Mouse (Mus musculus) kidney, adult 18-20 months (tissue): ENCODE measurements at regions not wholly inside any gene's neighbourhood (a gene's known extent, or its start where the extent isn't known, plus 50 kb on each side); places are given as distances from the start of the nearest gene placed in this dataset.
A peak's percentile ranks its signal among the peaks of the same experiment; 100 is the strongest.

Source experiments
- DNase-seq: peaks from one replicate; pipeline ENCODE4 v3.0.0; 2021

DNA sequence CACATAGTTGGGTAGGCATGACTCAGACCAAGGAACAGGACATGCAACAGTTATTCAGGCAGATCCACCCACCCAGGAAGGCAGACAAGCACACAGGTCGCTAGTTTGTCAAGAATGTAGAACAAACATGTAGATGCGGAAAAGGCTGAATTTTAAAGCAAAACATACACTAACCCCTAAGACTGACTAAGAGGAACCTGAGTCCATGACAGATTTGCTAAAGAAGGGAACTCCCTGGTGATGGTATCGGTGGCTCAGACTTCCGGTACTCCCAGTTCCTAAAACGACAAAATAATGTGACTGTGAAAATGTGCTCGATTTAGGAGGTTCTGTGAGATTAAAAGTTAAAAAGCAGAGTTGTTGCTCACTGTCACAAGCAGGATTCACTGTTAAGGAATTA is 340.0 kb upstream of the Cited2 start:
- no peak for DNase-seq

DNA sequence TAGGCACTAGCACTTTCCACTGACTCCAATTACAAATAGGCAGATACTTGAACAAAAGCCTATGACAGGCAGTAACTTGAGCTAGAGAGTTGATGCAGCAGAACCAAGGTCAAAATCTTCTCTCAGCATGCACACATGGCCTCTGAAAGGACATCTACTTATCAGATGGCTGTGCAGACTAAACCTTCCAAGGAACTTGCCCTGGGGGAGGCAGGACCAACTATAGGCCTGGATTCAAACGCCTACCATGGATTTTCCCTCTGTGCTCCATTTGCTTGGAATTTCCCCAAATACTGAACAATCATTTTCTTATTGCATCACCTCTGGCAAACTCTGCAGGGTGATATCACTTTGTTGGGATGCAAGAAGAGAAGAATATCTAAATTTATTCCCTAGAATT is 337.8 kb upstream of the Cited2 start:
- no peak for DNase-seq

DNA sequence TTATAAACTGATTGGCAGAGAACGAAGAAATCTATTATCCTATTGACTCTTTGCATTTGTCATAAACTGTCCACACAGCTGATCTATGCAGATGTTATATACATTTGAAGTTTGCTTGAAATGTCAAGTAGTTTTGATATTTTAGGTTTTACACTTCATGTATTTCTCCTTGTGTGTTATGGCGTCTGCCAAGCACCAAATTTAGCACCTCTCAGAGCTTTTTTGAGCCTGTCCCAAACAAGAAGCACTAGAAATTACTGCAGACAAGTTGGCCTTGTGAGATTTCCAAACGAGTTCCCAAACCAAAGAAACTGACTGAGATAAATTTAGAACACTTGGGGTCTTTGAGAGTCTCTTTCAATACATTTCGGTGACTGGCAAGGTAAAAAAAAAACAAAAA is 335.7 kb upstream of the Cited2 start:
- DNase-seq: no peak

DNA sequence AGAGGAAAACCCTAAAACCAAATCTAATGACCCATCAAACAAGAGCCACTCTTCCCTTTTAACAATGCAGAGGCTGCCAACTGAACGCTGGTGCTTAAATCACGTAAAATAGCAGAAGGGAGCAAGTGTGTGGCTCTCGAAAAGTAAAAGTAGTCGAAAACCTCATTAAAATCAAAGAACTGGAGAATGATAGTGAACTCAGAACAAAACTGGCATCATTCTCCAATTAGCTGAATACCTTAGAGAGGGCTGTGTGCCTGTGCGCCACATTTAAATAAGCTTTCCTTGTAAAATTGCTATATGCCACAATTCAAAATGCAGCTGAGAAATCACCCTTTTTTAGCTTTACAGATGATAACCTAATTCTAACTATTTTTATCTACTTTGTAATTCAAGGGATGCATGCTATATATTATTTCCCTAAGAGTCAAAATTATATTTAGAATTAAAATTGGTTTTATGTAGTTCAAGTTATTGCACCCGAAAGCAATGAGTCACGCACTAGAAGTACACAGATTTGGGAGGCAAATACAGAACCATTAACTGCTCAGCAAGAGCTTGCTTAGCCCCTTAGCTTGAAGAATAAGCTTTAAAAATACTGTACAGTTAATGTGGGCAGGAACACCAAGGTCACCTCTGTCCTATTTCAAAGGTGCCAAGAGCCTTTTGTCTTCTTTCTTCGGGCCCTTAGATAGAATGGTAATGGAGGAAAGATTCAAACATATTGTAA is 327.4 kb upstream of the Cited2 start:
- no peak for DNase-seq

DNA sequence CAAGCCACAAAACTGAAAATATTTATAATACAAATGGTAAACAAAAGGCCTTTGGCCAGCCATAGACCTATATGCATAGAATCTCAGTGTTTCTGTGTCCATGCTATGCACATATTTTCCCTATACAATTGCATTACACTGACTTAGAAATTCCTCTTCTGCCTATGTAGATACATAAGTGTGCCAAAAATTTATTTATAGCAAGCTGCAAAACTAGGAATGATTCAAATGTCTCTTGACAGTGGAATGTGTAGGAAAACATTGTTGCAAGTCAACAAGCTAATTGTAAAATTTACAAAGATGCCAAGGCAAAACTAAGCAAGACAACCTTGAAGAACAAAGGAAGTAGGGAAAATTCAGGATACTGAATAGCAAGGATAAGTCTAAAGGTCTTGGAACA is 319.1 kb upstream of the Cited2 start:
- no peak for DNase-seq

DNA sequence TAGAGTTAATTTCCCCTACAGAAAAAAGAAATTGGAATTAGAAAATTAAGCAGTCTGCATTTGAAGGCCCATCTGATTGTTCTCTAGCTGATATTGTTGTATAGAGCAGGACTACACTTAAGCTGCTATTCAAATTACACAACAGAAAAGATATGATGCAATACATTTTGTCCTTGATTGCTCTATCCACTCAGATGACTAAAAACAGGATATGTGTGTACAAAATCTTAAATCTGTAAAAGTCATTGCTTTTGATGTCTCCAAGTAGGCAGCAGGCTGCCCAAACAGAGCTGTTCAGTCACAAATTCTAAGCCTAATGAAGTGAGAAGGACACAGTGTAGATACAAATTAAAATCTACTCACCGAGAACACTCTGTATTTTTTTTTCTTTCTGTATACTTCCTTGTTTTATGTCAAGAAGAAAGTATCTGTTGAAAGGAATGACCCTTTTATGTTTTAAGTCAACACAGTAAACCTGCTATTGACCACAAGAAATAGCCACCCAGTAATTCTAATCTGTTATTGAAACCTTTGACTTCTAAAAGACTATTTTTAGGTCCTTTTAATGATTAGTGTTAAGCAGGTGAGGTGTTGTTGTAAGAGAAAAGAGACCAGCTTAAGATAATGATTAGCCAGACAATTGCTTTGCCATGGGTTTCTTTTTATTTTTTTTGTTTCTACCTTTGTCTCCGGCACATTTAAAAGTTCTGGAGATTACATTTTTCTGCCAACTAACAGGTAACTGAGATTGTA is 315.0 kb upstream of the Cited2 start:
- no peak for DNase-seq

DNA sequence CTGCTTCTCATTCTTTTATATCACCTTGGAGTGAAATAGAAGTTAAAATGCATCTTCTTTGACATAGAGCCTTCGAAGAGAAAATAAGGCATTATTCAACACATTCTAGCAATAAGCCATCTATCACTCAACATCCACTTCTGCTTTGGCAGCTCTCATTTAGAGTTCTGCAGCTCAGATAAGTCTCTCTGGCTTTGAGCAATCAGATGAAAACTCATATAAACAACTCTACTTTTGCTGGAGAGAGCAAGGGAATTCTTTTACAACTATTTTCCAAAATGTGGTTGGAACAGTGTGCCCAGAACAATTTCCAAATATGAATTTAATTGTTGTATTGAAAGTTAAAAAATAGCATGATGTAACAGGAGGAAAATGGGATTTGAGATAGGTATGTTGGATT is 314.2 kb upstream of the Cited2 start:
- DNase-seq: no peak

DNA sequence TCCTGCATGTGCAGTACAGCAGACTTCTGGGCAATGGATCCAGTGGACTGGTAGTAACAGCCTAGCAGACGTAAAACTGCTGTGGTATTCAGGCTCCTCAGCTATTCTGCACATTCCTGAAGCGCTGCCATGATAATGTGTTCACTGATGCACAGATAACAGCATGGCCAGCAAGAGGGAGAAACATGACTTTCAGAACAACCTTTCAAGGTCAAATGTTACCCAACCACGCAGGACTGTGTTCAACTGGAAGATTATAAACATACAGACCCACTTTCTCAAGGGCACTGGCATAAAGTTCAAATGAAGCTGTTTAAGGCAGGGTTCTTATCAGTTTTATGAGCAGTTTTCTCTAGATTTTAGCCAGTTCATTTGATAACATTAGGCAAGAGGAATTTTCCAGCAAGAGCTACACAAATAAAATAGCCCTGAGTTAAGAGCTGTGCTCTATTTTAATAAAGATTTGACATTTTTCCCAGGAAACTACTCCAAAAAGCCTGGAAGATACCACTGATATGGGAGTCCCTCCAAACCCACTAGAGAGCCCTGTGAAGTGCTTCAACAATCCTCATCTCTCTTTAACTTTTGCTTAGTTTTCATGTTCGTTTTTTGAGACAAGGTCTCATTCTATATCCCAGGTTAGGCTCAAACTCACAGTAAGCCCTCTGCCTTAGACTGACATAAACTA is 311.6 kb upstream of the Cited2 start:
- DNase-seq: peak; percentile 44

DNA sequence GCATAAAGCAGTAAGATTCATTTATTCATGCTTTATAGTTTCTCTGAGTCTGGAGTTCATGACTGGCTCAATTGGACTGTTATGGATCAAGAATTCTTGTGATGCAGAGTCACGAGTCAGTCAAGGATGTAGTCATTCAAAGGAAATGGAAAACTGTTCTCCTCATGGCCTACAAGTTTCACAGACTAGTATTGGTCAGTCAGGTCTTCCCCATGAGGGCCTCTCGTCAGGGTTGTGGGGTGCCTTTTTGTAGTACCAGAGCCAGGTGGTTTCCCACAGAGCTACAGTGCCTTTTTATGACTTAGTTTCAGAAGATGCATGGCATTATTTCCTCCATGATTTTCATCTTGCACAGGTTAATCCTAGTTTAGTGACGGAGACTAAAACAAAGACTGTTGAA is 307.9 kb upstream of the Cited2 start:
- DNase-seq: no peak

DNA sequence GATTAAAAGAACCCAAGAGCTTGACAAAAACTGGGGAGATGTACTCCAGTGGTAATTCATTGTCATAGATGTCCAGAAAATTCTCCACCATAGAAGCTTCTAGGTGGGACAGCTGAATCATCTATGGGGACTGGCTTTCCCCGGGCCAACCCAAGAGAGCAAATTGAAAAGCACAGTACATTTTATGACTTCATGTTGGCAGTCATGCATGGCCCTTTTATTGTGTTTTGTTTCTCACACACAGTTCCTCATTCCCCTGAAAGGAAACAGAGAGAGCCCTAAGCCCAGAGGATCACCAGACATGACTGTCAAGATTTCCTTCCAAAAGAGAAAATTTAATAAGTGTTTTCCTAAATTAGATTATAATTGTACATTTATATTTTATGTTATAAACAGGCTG is 306.9 kb upstream of the Cited2 start:
- no peak for DNase-seq

DNA sequence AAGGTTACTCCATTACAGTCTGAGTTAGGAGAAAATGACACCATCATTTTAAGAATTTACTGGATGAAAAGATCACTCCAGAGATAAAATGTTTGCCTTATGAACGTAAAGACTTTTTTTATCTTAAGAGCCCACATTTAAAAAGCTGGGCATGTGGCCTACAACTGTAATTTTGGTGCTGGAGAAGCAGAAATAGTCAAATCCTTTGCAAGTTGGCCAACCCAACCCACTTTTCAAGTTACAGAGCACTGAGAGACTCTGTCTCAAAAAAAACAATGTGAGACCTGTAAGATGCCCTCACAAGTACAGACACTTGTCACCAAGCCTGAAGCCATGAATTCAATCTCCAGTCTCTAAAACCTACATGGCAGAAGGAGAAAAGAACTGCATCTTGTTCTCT is 305.6 kb upstream of the Cited2 start:
- no peak for DNase-seq

DNA sequence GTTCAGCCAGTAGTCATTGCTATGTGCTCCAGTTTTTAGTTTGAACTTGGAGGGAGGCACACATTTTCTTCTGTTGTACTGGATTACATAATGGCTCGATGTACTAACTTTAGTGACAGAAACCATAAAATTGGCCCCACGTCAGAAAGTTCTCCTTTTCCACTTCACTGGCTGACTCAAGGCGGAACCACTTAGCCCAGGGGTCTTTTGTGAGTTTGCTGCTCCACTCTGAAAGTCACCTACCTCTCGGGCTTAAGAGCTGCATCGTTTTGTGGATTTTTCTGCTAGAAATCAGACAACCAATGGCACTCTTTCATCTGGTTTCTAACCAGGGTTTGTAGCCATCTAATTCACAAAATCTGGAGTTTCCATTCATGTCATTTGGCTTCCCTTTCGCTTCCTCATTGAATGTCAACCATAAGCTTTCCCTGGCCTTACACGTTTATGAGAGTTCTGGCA is 304.8 kb upstream of the Cited2 start:
- no peak for DNase-seq

DNA sequence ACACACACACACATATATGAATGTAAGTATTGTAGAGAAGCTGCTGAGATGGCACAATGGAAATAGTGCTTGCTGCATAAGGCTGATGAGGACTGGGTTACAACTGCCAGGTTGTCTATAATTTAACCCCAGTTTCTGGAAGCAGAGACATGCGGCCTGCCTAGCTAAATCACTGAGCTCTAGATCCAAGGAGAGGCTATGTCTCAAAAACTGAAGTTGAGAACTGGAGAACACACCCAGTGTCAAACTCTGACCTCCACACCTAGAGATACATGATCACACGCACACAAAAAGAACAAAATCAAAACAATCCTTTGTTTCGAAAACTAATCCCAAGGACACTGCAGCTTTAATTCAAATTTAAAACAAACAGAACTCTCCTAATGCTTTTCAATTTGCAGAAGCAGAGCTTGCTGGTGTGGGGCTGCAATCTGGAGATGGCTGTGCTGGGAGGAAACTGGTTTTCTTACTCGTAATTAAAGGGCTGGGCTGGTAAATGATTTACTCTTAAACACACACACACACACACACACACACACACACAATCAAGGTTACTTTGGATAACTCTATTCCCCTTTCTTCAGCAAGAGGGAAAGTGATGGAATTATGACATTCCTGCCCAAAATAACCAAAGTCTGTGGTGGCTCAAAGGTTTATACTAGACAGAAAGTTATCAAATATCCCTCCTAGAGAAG is 299.3 kb upstream of the Cited2 start:
- no peak for DNase-seq

DNA sequence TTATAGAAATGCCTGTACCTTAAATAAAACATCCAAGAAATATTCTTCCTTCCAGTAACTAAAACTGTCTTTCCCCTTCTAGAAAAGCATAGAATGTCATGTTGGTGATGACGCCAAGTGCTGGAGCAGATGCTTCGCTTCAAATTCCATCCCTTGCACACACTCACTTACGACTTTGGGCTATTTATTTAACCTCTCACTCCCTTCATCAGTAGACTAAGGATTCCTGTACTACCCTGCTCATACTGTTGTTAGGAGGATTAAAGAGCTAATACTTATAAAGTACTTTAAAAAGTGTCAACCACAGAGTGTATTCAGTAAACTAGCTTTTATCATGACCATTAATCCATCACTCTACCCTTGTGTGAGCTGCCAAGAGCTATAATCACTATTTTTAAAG is 296.8 kb upstream of the Cited2 start:
- DNase-seq: no peak

DNA sequence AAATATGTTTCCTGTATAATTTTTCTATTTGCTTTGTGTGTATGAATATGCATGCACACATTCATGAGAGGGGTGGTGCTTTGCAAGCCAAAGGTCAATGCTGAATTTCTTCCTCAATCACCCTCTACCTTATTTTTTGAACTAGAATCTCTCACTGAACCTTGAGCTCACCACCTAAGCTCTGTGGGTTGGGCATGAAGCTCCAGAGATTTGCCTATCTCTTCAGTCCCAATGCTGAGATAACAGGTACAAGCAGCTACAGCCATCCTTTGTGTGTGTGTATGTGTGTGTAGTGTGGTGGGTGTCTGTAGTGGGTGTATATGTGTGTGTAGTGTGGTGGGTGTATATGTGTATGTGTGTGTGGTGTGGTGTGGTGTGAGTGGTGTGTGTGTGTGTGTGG is 295.7 kb upstream of the Cited2 start:
- no peak for DNase-seq

DNA sequence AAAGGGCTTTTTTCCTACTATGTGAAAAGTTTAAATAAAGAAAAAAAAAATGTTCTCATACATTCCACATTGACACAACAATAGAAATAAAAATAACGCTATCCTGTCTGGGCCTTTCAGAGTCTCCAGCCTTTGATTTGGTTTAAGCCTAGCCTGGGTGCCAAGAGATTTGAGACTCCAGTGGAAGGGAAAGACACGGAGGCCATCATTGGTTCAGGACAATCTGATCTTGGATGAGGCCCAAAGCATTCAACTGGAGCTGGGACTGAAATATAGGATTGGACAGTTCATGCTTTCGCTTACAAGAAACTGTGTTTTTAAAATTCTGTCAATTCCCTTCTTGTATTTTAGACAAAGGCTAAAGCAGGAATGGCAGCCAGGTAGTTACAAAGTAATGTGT is 294.7 kb upstream of the Cited2 start:
- DNase-seq: no peak

DNA sequence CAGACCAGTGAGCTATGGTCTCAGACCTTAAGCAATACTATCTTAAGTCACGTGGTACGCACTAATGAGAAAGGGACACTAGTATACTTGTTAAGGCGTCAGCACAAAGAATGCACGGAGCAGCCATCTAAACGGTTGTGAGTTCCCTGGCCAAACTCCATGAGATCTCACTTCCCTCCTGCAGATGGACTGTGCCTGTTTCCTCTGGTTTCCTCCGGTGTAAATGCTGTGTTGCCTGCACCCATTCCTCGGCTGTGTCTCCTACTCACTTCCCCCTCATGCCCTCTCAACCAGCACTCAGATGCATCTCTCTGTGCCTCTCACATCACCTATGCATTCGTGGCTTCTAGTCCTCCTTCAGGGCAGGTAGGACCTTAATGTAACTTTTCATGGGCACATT is 291.9 kb upstream of the Cited2 start:
- no peak for DNase-seq

DNA sequence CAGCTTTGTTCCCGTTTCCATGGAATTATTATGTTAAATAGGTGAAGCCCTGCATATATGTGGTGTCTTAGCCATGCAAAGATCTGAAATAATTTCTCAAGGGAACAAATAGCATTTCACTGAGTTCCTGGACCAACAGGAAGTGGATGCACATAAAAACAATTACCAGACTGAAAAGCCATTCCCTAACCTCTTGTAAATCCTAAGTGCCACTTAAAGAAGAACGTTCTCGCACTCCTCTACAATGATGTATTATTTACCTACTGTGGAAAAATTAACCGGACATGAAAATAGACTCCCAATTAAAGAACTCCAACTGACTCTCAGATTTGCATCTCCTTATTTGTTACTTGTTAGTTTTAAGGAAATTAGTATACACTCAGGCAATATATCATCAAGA is 288.9 kb upstream of the Cited2 start:
- DNase-seq: no peak

DNA sequence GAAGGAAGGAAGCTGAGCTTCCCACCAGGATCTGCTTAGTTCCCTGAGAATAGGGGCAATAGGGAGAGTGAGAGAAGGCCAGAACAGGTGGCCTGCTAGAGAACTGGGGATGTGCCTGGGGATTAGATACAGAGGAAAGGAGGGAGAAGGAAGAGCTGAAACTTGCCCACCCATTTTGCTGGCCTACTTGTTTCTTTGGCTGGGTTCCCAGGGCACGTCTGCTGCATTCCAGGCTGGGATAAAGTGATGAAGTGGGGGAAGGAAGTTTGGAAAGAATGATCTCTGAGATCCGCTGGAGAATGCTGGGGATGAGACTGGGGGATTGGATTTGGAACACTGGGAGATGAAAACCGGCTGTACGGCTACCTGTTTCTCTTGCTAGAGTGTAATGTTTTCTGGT is 272.8 kb upstream of the Cited2 start:
- no peak for DNase-seq

DNA sequence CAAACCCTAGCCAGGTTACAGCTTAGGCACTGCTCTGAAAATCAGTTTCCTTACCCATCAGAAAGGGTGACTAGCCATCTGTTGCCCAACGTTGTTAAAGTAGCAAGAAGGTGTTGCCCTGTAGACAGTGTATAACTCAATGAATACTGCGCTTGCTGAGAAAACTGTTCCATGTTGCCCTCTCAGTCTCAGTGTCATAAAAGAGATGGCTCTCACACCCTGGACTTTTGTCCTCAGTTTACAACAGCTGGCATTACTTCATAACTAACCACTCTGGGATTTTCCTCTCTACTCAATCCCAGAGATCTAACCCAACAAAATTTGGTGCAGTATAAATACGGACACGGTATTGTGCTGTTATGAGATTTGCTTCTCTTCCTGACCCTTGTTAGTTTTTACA is 252.1 kb upstream of the Cited2 start:
- DNase-seq: no peak

DNA sequence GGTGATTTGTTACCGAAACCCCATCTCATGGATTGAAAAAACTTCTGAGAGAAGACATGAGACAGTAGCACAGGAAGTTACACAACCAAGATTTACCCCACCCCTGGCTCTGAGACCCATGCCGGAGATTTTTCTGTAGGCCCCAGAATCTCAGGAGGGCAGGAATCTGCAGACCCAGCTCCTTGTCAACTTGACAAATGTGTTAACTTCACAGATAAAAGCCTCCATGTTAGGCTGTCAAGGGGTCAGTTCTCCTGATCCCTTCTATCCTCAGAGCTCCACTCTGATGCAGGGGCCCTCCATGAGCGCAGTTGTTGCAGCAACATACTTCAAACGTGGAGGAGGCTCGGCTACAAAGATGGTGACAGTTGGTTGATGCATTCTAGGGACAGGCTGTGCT is 250.5 kb upstream of the Cited2 start:
- DNase-seq: no peak

DNA sequence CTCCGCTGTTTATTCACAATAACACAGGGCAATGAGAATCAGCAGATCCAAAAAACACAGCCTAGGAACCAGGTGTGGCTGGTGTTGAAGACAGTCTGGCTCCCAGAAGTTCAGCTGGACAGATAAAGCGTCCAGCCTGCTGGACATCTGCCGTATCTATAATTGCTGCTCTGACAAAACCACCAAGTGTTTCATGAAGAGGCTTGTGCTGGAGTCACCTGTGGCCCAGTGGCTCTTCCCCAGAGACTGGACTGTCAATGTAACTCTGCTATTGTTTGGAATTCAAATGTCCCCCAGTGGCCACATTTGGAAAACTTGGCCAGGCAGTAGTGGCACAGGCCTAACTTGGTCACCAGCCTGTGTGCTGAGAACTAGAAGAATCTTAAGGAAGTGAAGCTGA is 247.0 kb upstream of the Cited2 start:
- DNase-seq: no peak

DNA sequence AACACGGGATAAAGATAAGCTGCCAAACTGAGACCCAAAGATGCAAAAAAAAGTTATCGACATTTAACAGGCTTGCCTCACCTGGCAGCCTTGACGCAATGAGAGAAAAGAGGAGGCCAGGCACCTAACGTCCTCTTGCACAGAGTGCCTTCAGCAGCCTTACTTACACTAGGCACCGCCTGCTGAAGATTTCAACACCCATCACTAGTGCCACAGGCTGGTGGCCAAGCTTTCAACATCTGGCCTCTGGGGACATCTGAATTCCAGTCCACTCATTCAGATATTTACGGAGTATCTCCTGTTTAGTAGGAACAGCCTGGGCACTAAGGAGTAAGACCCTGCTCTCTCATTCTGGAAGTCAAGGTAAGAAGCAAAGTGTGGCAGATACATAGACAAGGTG is 246.3 kb upstream of the Cited2 start:
- no peak for DNase-seq
